Mouse (Mus musculus) fibroblast of lung, adult 2 months (primary cell): ENCODE results near the gene Atp9a.
A peak's percentile ranks its signal among the peaks of the same experiment; 100 is the strongest.

Experiments used
- DNase-seq: peaks from one replicate; pipeline ENCODE4 v3.0.0-alpha.2; 2011; ENCODE audit warnings: low read depth

Atp9a gene

DNA sequence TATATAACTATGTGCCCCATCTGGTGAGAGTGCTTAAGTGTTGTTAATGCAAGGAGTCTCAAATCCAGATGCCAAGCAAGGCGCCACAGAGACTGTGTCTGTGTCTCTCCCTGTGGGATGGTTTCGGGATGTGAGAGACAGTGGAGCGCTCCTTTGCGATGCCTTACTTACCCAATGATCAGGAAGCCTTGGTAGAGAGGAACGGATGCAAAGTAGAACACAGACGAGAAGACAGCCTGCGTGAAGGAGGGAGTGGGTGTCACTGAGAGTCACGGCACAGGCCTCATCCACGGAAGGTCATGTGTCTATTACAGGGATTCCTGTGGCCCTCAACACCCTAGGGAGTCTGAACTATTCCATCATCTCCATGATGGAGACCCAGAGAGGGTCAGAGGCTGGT lies 101.7 kb downstream of the Atp9a start:
- DNase-seq = no peak

DNA sequence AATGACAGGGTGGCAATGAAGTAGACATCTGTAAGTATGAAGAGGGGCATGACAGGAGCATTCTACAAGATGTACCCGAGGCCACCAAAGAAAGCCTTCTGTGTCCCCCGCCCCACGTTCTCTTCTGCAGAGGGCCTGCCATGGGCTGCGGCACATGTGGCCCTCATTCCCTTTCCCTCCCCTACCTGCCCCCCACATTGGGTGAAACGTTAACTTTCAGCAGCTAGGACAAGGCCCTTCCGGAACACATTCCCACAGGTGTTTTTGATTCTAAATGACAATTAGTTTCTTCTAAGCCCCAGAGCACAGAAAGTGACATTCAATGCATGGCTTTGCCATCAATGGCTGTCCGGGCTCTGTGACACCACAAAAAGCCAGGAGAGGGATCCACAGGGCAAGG lies 107.3 kb downstream of the Atp9a start:
- no peak for DNase-seq

- DNase-seq = no peak
These were observed 108.8 kb downstream of the Atp9a start for GRCm38 (mm10) chr2:168633301-168633816.

- DNase-seq = no peak
These were observed 109.7 kb downstream of the Atp9a start for GRCm38 (mm10) chr2:168632543-168632942.

GRCm38 (mm10) chr2:168628787-168629186 lies 113.4 kb downstream of the Atp9a start:
- DNase-seq = no peak

GRCm38 (mm10) chr2:168627829-168628770 lies 114.1 kb downstream of the Atp9a start:
- no peak for DNase-seq

- no peak for DNase-seq
These were observed 115.8 kb downstream of the Atp9a start for GRCm38 (mm10) chr2:168626385-168626784.

- no peak for DNase-seq
These were observed 117.1 kb downstream of the Atp9a start for GRCm38 (mm10) chr2:168625091-168625490.

DNA sequence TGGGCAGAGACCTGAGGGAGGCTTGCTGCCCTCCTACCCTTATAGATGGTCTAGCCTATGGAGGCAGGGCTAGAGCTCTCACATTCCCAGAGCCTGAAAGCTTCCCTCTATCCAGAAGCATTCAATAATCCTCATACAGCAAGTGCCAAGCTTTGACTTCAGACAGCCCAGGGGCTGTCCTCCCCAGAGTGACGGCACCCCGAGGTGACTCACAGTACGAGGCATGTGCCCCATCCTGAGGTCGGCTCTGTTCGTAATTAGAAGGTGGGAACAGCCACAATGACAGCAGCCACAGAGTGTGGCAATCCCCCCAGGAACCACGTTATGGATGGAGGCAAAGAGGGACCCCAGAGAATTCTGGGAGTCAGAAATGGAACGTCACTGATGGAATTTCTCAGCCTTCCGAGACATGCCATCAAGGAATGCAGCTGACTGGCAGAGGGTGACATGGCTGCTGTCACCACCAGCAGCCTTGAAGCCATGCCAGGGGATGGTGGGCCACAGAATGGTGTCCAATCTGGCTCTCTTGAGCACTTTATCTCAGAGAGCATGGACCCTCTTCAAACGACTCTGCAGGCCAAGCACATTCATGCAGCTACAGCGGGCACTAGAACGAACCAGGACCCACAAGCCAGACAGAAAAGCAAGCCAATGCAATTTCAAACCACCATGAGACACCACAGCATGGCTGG lies 121.0 kb downstream of the Atp9a start:
- no peak for DNase-seq

- no peak for DNase-seq
These were observed 123.9 kb downstream of the Atp9a start for GRCm38 (mm10) chr2:168618205-168618717.

- no peak for DNase-seq
These were observed 127.0 kb downstream of the Atp9a start for GRCm38 (mm10) chr2:168615160-168615559.

GRCm38 (mm10) chr2:168614170-168614872 lies 127.9 kb downstream of the Atp9a start:
- no peak for DNase-seq

- no peak for DNase-seq
These were observed 128.9 kb downstream of the Atp9a start for GRCm38 (mm10) chr2:168613092-168613880.

DNA sequence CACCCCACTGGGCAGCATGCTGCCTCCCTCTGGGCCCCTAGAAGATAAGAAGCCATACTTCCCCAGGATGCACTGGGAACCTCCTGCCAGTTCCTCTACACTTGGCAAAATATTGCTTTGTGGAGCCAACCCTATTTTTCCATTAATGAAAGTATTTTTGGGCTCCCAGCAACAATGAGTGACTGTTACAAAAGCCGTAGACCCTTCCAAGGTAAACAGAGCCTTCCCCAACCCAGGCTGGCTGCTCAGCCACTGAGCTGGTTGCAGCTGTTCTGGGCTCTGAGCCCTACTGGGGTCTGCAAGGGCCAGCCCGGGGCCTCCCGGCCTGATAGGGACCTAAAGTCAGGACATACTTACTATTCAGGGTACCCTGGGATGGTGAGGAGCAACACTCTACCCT lies 131.3 kb downstream of the Atp9a start:
- DNase-seq = peak; percentile 70

- no peak for DNase-seq
These were observed 132.5 kb downstream of the Atp9a start for GRCm38 (mm10) chr2:168609653-168610248.

GRCm38 (mm10) chr2:168608125-168608564 lies 134.1 kb downstream of the Atp9a start:
- DNase-seq = no peak

DNA sequence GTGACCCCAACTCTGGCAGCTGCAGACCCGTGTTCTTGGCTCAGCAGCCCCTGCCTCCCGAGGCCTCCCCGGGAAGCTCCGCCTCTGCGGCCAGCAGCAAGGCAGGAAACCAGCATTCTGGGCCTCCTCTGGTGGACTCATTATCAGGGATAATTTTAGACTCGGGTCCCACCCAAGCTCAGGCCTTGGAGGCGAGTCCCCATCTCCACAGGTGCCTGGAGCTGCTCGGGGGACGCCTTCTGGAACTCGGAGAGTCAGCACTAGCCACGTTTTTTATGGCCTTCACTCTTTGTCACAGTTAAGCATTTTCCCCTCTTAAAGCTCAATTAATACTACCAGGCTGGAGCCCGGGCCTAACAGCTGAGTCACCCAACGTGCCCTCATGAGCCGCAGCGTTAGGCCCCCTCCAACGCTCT lies 137.5 kb downstream of the Atp9a start:
- peak; percentile 53 for DNase-seq

DNA sequence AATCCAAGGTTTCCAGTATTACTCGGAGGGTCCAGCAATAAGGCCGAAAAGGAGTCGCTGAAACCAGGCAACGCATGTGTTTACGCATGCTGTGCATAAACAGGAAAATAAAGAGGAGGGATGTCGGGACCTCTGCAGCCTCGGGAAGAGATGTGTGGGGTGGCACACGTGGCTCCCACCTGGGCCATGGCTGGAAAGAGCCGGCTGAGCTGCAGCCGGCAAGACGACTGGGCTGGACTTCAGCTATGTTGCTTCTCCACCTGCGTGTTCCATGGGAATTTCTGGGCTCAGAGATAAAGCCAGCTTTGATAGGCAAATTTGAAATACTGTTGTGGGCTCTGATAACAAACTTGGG lies 139.8 kb downstream of the Atp9a start:
- no peak for DNase-seq

DNA sequence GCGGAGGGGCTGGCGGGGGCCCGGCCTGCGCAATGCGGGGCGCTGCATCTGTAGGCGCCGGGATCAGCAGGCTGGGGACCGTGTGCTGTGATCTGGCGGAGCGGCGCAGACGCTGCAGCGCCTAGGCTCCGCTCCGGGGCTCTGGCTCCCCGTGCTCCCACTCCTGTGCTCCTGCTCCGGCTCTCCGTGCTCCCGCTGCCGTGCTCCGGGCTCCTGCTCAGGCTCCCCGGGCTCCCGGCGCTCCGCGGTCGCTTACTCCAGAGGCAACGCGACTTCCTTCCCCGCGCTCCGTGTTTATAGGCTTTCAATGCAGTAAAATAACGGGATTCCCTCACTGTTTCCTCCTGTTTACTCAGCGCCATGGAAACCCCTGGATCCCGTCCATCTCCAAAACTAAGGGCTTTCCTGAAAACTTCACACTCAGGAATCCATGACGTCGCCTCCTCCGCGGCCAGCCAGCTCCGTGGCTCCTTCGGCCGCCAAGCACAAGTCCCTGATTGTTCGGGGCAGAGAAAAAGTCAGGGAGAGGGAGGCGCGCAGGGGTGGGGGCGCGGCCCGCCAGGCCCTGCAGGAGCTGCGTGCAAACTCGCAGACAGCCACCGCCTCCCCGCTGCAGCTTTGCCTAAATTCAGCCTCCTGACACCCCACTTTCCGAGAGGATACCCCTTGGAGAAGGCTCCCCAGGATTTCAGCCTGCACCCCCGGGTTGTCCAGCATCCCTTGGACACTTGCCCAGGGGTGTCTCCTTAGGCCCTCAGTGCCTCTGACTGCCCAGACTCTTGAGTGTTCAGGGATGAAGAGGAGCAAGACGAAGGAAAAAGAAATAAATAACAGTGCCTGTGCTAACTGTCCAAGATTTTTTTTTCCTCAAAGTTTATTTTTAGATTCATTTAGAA lies 140.5 kb downstream of the Atp9a start, which contains the start of gene Nfatc2:
Gene Nfatc2, minus strand, starts transcription at position 167 of the 896 bp plus-strand sequence.
- DNase-seq = peak; percentile 93
